Mouse (Mus musculus) left cerebral cortex, adult 8-10 months (tissue): ENCODE measurements around the gene Fbxo17. TPM values are rescaled to one million over a fixed set of nuclear protein-coding genes. Genes with fewer than 3 reads are reported as not detected.

ENCODE experiments used
- DNase-seq, 2 experiments: peaks; one replicate each; pipeline ENCODE4 v3.0.0; 2022; ENCODE audit warnings: low spot score in 2 of 2
- total RNA-seq, 4 experiments: library from RNA; stranded (reverse); gene quantifications; 2 replicates each; pipeline ENCODE4 v1.2.4; 2022

The Fbxo17 gene
- total RNA-seq, 4 experiments from 2014 or later = 1.8 to 4.3 (median 2.8) TPM

DNA sequence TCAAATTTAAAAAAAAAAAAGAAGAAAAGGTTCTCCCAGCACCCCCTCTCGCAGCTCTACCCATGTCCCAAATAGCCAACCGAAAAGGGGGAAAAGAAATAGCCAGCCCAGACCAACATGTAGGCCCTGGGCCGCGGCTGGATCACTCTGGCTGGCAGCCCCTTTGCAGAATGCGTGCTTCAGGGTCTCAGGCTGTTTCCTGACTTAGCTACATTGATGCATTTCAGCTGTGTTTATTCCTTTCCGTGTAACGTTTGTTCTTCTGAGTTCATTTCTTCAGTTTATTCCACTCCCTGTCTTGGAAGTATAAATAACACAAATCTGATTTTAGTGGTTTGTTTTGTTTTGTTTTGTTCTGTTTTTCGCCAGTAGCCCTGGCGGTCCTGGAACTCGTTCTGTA, 1.1 kb downstream of the Fbxo17 start:
- no peak for DNase-seq

DNA sequence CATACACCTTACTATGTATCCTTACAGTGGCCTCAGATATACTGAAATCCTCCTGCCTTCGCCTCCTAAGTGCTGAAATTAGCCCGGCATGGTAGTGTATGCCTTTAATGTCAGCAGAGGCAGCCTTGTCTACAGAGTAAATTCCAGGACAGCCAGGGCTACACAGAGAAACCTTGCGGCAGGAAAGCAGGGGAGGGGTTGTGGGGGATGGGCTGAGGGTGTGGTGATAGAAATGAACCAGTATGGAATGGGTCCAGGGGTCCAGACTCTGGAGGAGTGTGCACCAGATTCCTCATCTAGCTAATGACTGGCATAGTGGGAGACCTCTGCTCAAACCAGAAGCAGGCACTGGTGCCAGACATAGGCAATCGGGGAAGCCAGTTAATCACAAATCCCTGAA, 2.6 kb downstream of the Fbxo17 start:
- DNase-seq = no peak

DNA sequence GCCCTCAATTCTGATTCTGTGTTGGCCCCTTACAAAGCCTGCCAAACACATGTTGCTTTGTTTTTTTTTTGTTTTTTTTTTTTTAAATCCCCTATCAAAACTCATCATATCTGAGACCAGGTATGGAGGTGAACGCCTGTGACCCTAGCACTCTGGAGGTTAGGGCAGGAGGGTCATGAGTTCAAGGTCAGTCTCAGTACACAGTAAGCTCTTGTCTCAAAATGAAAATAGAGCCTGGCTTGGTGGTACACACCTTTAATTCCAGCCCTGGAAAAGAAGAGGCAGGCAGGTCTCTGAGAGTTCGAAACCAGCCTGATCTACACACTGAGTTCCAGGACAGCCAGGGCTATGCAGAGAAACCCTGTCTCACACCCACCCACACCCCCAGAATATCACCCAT, 3.0 kb downstream of the Fbxo17 start:
- no peak for DNase-seq

DNA sequence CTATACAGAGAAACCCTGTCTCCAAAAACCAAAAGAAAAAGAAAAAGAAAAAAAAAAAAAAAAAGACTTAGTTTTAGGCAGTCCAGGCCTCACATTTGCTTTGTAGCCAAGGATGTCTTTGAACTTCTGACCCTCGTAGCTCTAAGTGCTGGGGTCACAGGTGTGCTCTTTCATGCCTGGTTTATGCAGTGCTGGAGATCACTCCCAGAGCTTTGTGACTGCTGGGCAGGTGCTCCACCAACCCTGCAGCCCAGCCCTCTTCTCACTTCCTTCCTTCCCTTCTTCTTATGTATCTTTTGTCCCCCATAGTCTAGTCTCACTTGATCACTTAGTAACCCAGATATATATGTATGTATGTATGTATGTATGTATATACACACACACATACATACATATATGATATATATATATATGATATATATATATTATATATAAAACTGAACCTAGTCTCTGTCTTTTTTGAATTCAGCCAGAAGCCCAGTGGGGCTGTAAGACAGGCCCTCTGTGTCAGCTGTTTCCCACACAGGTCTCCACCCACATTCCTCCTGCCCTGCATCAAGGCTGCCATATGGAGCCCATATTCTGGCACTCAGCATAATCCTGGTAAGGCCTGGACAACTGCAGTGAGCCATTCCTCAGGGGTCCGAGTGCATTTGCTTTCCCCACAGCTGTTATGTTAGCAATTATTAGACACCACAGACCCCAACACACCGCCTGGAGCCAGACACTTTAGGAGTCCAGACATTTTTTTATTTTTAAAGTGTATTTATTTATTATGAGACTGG, 4.3 kb downstream of the Fbxo17 start:
- no peak for DNase-seq

DNA sequence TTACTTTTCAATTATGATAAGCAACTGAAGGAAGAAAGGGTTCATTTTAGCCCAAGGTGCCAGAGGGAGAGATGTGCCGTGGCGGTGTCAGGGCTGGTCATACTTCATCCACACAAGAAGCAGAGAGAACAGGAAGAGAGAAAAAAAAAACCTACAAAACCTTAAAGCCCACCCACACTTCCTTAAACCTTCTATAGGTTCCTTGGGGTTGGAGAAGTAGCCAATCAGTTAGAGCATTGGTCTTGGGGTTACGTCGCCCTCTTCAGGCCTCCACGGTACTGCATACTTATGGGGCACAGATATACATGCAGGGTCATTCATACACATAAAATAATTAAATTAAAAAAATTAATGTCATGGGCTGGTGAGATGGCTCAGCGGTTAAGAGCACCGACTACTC, 5.5 kb downstream of the Fbxo17 start:
- no peak for DNase-seq

DNA sequence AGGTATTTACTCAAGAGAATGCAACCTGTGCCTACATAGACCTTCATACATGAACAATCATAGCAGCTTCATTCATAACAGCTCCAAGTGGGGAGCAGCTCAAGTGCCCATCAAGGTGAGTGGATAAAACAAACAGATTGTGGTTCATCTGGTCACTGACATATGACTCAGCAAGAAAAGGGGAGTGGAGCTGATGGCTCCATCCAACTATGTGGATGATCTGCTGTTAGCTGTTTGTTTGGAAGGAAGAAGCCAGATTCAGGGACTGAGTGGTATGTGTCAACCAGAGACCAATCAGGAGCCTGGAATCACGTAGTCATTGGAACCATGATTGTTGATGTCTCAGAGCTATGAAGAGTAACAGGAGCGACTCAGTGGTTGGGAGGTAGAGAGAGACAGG, 8.0 kb downstream of the Fbxo17 start:
- DNase-seq = no peak

DNA sequence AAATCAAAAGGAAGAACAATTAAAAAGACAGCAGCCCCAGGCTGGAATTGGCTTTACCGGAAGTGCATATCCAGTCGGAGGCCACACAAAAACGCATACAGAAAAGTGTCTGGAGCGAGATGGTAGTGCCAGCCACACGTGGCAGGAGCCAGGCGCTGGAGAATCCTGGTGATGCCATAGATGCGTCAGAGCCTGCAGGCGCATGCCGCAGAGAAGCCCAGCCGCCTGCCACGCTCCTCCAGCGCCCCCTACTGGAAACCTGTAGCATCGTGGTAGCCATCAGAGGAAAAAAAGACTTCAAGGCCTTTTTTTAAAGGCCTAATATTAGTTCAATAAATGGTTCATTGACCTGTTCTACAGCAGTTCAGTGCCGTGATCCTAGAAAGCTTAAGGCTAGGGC, 10.0 kb downstream of the Fbxo17 start:
- DNase-seq = peak; percentile 59 to 81

DNA sequence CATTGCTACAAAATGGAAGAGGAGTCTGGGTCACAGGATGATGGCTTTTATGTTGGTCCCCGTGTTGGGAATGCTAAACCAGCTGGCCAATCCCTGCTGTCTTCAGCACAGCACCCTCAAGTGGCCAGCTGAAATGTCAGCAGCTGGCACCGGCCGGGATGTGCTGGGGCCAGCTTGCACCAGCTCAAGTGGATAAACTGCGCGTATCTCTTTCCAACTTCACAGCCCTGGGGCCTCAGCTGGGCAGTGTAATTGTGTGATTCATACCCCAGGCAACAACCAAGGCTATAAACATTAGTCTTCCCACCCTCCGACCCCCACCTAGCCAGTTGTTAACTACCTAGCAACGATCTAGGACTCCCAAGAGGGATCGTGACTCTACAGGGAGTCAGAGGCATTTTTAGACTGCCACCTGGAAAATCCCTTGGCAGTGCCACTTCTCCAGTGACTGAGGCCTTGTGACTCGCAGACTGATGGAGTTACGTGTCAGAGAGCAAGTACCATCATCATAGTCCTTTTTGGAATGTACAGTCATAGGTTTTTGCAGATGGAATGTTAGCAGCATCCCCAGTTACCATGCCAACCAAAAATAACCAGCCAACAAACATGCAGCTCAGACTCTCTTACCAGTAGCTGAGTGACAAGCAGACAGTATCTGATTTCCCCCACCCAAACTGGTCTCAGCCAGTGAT, 11.2 kb downstream of the Fbxo17 start:
- DNase-seq = peak in 1 of 2 experiments; percentile 54

DNA sequence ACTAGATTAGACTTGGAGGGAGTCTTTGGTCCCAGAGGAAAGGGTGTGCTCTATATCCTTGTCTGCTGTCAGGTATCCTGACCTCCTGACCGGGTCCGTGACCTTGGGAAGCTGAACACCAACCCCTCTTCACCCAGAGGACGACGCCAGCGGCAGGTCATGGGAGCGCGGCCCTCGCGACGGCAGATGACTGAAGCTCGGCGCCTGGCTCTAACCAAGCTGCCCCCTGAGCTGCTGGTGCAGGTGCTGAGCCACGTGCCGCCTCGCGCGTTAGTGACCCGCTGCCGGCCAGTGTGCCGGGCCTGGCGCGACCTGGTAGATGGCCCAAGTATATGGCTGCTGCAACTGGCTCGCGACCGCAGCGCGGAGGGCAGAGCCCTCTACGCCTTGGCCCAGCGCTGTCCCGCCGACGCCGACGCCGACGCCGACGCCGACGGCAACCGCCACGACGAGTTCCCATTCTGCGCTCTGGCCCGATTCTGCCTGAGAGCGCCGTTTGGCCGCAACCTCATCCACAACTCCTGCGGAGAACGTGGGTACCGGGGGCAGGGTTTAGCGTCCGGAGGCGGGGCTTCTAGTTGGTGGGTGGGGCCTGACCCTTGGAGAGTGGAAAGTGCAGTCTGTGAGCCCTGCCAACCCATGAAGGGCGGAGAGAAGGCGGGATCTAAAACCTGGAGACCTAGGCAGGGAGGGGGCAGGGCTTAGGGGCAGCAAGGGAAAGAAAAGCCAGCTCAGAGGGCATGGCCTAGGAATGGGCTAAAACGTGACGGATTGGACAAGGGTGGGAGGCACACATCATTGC, 15.9 kb downstream of the Fbxo17 start:
- DNase-seq = no peak

DNA sequence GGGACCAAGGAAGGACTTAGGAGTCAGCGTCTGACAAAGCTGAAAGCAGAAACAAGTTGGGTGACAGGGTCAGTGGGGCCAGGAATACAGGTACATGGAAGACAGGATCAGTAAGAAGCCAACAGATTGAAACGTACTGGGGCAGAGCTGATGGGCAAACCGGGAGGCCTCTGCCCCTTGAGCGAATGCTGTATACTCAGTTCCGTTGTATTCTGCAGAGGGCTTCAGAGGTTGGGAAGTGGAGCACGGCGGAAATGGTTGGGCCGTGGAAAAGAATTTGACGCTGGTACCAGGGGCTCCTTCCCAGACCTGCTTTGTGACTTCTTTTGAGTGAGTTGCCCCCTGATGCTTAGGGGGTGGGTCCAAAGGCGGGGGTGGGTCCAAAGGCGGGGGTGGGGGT, 16.6 kb downstream of the Fbxo17 start:
- no peak for DNase-seq

DNA sequence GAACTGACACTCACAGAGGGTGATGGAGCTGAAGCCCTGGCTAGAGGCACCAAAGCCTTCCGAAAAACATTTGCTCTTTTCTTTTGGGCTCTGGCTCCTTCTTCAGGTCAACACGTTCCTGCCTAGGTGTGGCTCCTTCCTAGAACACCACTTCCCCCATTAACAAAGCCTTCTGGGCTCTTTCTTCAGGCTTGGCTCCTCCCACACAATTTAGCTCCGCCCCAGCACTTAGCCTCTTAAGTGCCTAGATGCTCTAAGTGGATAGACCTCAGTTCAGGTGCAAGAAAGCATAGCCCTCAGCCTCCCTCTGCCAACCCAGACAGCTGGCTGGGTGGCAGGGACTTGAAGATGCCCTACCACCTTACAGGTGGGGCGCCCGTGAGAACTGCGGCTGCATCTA, 19.1 kb downstream of the Fbxo17 start:
- DNase-seq = no peak

DNA sequence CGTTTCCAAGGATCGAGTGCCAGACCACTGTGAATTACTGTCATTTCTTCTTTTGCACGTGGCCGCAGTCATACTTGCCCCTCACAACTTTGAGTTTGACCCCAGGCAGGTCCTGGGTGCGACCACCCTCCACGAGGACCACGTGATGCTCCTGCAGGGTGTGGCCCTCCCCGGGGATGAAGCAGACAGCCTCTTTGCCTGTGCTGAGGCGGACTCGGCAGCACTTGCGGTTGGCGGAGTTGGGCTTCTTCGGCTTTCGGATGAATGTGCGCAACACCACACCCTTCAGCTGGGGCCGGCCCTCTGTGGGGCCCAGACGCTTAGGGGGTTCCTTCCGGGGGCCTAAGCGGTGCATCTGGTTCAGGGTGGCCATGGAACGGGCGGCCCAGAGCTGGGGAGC, 23.2 kb downstream of the Fbxo17 start:
- no peak for DNase-seq

DNA sequence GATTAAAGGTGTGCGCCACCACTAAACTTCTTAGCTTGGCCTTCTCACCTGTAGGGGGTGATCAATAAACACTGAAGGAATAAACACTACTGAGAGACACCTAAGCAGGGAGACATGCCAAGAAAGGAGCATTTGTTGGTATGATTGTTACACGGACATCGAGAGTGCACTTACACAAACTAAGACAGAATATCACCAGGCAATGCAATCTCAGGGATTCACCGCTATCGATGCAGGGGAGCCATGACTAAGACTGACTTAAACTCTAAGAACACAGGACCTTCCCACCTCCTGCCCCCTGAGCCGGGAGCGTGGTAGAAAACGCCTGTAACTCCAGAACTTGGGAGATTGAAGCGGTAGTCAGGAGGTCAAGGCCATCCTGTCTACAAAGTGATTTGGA, 24.3 kb downstream of the Fbxo17 start:
- no peak for DNase-seq

DNA sequence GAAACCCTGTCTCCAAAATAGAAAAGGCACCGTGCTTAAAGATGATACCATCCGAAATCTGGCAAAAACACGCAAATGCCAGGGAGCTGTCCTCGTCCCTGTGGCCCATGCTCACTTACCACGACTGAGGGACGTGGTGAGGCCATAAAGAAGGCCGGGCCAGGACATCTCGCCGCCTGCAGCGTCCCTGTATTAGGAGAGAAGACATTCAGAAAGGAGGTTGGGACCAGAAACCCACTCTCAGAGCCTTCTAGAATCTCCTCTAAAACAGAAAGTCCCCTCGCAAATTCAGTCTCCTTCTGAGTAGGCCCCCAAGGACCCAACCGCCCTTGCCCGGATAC, 24.7 kb downstream of the Fbxo17 start:
- no peak for DNase-seq

DNA sequence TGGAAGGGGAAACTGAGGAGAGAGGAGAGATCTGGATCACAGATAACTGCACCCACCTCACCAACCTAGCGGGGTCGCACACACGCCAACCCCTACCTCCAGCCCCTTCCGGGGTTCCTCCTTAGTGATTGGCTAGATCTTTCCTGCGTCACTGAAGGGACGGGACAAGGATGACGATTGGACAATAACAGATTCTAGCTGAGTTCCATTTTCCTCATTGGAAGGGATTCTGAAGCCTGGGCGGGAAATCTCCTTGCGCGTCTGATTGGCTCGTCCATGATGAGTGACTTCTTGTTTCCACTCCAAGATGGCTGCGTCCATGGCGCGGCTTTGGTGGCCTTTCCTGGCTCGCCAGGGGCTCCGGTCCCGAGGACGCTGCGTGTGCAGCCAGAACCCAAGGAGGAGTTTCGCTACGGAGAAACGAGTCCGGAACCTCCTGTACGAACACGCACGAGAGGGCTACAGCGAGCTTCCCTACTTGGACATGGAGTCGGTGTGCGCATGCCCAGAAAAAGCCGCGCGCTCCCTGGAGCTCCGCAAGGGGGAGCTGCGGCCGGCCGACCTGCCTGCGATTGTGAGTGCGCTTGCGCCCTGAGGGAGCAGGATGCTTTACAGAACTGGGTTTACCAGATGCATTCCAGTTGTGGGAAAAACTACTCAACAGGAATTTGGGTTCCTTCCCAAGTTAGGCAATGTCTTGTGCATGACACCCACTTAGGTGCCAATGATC, 25.3 kb downstream of the Fbxo17 start, which contains the start of the genes Mrps12 and Sars2:
TSS of gene Mrps12 (minus strand) at position 112 of the 730 bp plus-strand sequence.
TSS of gene Sars2 (plus strand) at position 284 of the 730 bp plus-strand sequence.
- DNase-seq = peak; percentile 96 to 97

DNA sequence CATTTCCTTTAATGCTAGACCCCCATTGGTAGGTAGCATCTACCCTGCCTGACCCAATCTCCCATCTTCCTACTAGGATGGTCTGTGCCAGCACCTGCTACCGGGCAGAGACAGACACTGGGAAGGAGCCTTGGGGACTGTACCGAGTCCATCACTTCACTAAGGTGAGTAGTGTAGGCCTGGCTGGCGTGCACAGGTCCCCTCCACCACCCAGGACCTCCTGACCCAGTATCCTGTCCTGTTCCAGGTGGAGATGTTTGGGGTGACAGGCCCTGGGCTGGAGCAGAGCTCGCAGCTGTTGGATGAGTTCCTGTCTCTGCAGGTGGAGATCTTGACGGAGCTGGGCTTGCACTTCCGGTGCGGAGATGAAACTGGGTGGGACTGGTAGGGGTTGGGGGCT, 33.3 kb downstream of the Fbxo17 start:
- no peak for DNase-seq

DNA sequence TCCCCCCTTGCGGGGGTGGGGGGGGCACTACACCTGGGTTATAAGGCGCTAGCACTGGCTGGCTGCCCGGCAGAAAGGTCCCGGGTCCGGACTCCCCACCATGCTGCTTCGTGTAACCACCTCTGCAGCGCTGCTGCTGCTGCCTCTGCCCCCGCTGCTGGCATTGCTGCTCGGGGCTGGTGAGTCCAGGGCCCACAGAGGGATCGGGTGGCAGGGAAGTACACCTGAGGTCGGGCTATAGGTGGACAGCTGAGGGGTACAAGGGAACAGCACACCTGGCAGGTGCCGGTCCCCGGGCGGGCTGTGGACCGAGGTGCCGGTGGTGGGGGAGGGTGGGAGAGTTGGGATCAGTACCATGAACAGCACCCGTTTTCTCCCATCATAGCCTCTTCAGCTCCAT, 39.5 kb downstream of the Fbxo17 start, which contains the start of gene Ccer2:
TSS of gene Ccer2 (plus strand) at position 96 of the 400 bp plus-strand sequence.
- no peak for DNase-seq

DNA sequence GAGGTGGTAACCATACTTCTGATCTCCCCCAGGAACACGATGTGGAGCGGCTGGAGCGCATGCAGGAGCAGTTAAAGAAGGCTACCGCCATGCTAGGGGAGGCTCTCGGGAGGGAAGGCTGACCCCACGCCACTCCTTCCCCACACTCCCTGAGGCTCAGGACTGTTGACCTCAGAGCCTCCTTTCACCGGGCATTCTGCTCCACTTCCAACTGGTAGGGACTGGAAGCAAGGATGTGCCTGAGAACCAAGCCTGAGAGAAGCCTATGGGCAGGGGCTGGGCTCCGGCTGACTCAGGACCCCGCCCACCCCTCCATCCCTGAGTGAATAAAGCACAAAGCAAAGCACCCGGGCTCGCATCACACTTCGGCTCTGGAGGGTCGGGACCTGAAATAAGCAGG, 42.0 kb downstream of the Fbxo17 start:
- no peak for DNase-seq

DNA sequence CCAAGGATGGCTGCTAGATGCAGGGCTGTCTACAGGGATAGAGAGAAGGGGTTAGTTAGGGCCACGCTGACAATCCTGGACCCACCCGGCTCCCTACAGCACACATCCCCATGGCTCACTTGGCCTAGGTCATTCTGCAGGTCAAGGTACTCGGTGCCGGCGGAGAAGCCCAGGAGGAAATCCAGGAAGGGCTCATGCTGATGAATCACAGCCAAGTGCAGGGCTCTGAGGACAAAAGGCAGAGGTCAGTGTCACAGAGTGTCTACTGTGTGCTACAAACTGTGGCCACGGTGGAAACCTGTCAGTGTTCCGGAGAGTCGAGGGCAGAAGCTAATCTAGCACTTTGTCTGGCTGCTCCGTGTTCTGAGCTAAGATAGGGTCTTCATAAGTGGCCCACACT, 45.3 kb downstream of the Fbxo17 start:
- DNase-seq = no peak

DNA sequence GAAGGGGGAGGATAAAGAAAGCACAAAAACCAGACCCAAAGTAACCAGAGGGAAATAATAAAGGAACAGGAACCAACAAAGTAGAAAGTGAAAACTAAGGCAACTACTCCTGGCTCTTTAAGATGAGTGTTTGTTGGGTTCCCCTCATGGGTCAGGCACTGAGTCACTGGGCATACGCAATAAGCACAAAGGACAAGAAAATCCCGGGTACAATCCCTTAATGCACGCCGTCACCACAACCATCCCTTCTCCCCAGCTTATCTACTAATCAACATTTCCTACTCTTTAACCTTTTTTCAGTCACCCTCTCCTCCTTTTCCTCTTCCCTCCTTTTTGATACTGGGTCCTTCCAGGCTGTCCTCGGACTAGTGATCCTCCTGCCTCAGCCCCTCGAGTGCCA, 48.6 kb downstream of the Fbxo17 start:
- no peak for DNase-seq

DNA sequence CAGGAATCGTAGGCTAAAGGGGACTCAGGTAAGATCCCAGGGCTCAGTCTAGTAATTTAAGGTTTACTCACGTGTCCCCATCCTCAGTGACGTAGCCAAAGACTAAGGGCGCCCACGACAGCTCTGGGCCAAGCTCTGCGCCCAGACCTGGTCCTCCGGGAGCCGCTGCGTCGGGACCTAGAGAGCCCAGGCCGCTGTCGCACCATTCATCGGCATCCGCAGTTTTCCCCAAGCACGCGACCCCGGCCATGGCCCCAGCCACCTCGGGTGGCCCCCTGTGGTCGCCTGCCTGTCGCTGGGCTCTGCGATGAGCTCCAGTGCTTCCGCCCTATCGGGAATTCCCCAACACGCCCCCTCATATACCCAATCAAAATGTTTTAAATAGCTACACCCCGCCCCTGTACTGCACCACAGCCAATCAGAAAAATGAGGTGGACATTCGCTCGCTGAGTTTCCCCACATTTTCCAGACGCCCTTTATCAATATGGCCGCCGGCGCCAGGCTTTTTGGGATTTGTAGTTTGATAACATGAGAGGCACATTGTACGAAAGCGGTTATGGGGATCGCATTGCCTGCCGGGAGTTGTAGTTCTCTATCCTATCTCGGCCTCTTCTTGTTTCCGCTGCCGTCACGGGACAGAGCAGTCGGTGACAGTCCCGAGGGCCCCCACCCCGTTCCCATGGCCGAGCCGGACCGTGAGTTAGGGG, 49.7 kb downstream of the Fbxo17 start, which contains the start of gene Sirt2:
TSS of gene Sirt2 (plus strand) at position 563 of the 707 bp plus-strand sequence.
- DNase-seq = peak; percentile 95 to 98
